Mouse (Mus musculus): ENCODE data around the gene Mydgf. TPM values are rescaled to one million over a fixed set of nuclear protein-coding genes. Genes with fewer than 3 reads are reported as not detected.

The Mydgf gene
- polyA plus RNA-seq, 2 experiments, result 37.3 to 50.3 TPM

GRCm38 (mm10) chr17:56170636-56171035, 13.1 kb downstream of the Mydgf start:
- Histone ChIP-seq H3K36me3 (replicated peaks; ENCODE audit: control insufficient read depth, insufficient read depth, low read depth) (no peaks in the 10 kb centered on the region), H3K9me3 (ENCODE audit: control insufficient read depth, low read length) (no peaks in the 10 kb centered on the region), H3K27ac (no peak overlapping the region), H3K4me3 (ENCODE audit: insufficient read depth in 1 of 2, low read depth in 2 of 2, low read length in 2 of 2) (no peak overlapping the region), H3K4me1 (replicated peaks; ENCODE audit: control insufficient read depth in 2 of 2, insufficient read depth in 2 of 2, low read length in 1 of 2) (no peaks in the 10 kb centered on the region; a peak in 1 of 4 replicates), H3K9ac (replicated peaks) (no peak overlapping the region), H3K4me2 (ENCODE audit: low read depth) (no peak overlapping the region), H3K27me3 (ENCODE audit: control insufficient read depth, insufficient read depth, low read length) (no peaks in the 10 kb centered on the region)
- TF ChIP-seq EP300 (IDR thresholded peaks at IDR 0.05; ENCODE audit: low read depth) (no peak), CTCF (IDR thresholded peaks at IDR 0.05; ENCODE audit: low read depth) (no peak)
- no peak for DNase-seq (ENCODE audit: low read depth in 3 of 3, low spot score in 3 of 3)
- no peak for ATAC-seq (ENCODE audit: insufficient read depth)
- 52% methylated on average over 10 of the region's 10 CpGs for WGBS (ENCODE audit: insufficient replicate concordance)

- H3K4me3 ChIP-seq (ENCODE audit: insufficient read depth in 1 of 2, low read depth in 2 of 2, low read length in 2 of 2), result no peak overlapping the region
- H3K4me2 ChIP-seq (ENCODE audit: low read depth), result no peak overlapping the region
- peak; percentile 27 for ATAC-seq (ENCODE audit: insufficient read depth)
- H3K36me3 ChIP-seq (replicated peaks; ENCODE audit: control insufficient read depth, insufficient read depth, low read depth), result no peaks in the 10 kb centered on the region
- no peak for DNase-seq (ENCODE audit: low read depth in 3 of 3, low spot score in 3 of 3)
- no peaks in the 10 kb centered on the region for H3K9me3 ChIP-seq (ENCODE audit: control insufficient read depth, low read length)
- 36% methylated on average over 6 of the region's 6 CpGs for WGBS (ENCODE audit: insufficient replicate concordance)
- H3K9ac ChIP-seq (replicated peaks), result no peak overlapping the region
- H3K27me3 ChIP-seq (ENCODE audit: control insufficient read depth, insufficient read depth, low read length), result no peaks in the 10 kb centered on the region
- no peaks in the 10 kb centered on the region; a peak in 1 of 4 replicates for H3K4me1 ChIP-seq (replicated peaks; ENCODE audit: control insufficient read depth in 2 of 2, insufficient read depth in 2 of 2, low read length in 1 of 2)
- no peak overlapping the region for H3K27ac ChIP-seq
- TF ChIP-seq EP300 (IDR thresholded peaks at IDR 0.05; ENCODE audit: low read depth) (no peak), CTCF (IDR thresholded peaks at IDR 0.05; ENCODE audit: low read depth) (no peak)
These were observed 13.9 kb downstream of the Mydgf start for GRCm38 (mm10) chr17:56169830-56170229.

GRCm38 (mm10) chr17:56165671-56166070, 18.0 kb downstream of the Mydgf start:
- 65% methylated on average over 11 of the region's 11 CpGs for WGBS (ENCODE audit: insufficient replicate concordance)
- Histone ChIP-seq H3K9ac (replicated peaks) (no peak overlapping the region), H3K27ac (no peak overlapping the region), H3K4me3 (ENCODE audit: insufficient read depth in 1 of 2, low read depth in 2 of 2, low read length in 2 of 2) (no peak overlapping the region), H3K9me3 (ENCODE audit: control insufficient read depth, low read length) (no peaks in the 10 kb centered on the region), H3K27me3 (ENCODE audit: control insufficient read depth, insufficient read depth, low read length) (no peaks in the 10 kb centered on the region), H3K4me1 (replicated peaks; ENCODE audit: control insufficient read depth in 2 of 2, insufficient read depth in 2 of 2, low read length in 1 of 2) (peaks cover 0 to 9% of the 10 kb centered on the region in 2 experiments; a peak in 2 of 4 replicates), H3K36me3 (replicated peaks; ENCODE audit: control insufficient read depth, insufficient read depth, low read depth) (no peaks in the 10 kb centered on the region), H3K4me2 (ENCODE audit: low read depth) (no peak overlapping the region)
- ATAC-seq (ENCODE audit: insufficient read depth) (no peak), DNase-seq (ENCODE audit: low read depth in 3 of 3, low spot score in 3 of 3) (no peak)
- TF ChIP-seq EP300 (IDR thresholded peaks at IDR 0.05; ENCODE audit: low read depth) (no peak), CTCF (IDR thresholded peaks at IDR 0.05; ENCODE audit: low read depth) (no peak)

- ATAC-seq (ENCODE audit: insufficient read depth) (no peak), DNase-seq (ENCODE audit: low read depth in 3 of 3, low spot score in 3 of 3) (no peak)
- H3K4me2 ChIP-seq (ENCODE audit: low read depth), result no peak overlapping the region
- 31% methylated on average over 3 of the region's 3 CpGs for WGBS (ENCODE audit: insufficient replicate concordance)
- TF ChIP-seq EP300 (IDR thresholded peaks at IDR 0.05; ENCODE audit: low read depth) (no peak), CTCF (IDR thresholded peaks at IDR 0.05; ENCODE audit: low read depth) (no peak)
- H3K9ac ChIP-seq (replicated peaks), result no peak overlapping the region
- no peaks in the 10 kb centered on the region for H3K9me3 ChIP-seq (ENCODE audit: control insufficient read depth, low read length)
- no peaks in the 10 kb centered on the region for H3K27me3 ChIP-seq (ENCODE audit: control insufficient read depth, insufficient read depth, low read length)
- H3K27ac ChIP-seq, result no peak overlapping the region
- H3K4me1 ChIP-seq (replicated peaks; ENCODE audit: control insufficient read depth in 2 of 2, insufficient read depth in 2 of 2, low read length in 1 of 2), result peaks cover 0 to 9% of the 10 kb centered on the region in 2 experiments; a peak in 2 of 4 replicates
- no peaks in the 10 kb centered on the region for H3K36me3 ChIP-seq (replicated peaks; ENCODE audit: control insufficient read depth, insufficient read depth, low read depth)
- H3K4me3 ChIP-seq (ENCODE audit: insufficient read depth in 1 of 2, low read depth in 2 of 2, low read length in 2 of 2), result no peak overlapping the region
These were observed 19.2 kb downstream of the Mydgf start for GRCm38 (mm10) chr17:56164510-56164909.

GRCm38 (mm10) chr17:56163523-56164102, 20.1 kb downstream of the Mydgf start:
- H3K9ac ChIP-seq (replicated peaks), result no peak overlapping the region
- 52% methylated on average over 6 of the region's 6 CpGs for WGBS (ENCODE audit: insufficient replicate concordance)
- no peaks in the 10 kb centered on the region for H3K27me3 ChIP-seq (ENCODE audit: control insufficient read depth, insufficient read depth, low read length)
- no peak overlapping the region for H3K4me3 ChIP-seq (ENCODE audit: insufficient read depth in 1 of 2, low read depth in 2 of 2, low read length in 2 of 2)
- peak overlapping the region; percentile 71 for H3K4me2 ChIP-seq (ENCODE audit: low read depth)
- ATAC-seq (ENCODE audit: insufficient read depth) (no peak), DNase-seq (ENCODE audit: low read depth in 3 of 3, low spot score in 3 of 3) (no peak)
- TF ChIP-seq EP300 (IDR thresholded peaks at IDR 0.05; ENCODE audit: low read depth) (no peak), CTCF (IDR thresholded peaks at IDR 0.05; ENCODE audit: low read depth) (no peak)
- no peaks in the 10 kb centered on the region for H3K36me3 ChIP-seq (replicated peaks; ENCODE audit: control insufficient read depth, insufficient read depth, low read depth)
- peaks cover 0 to 9% of the 10 kb centered on the region in 2 experiments; a peak in 2 of 4 replicates for H3K4me1 ChIP-seq (replicated peaks; ENCODE audit: control insufficient read depth in 2 of 2, insufficient read depth in 2 of 2, low read length in 1 of 2)
- no peaks in the 10 kb centered on the region for H3K9me3 ChIP-seq (ENCODE audit: control insufficient read depth, low read length)
- H3K27ac ChIP-seq, result no peak overlapping the region

All from liver, embryonic 14.5 days (tissue).